Mouse (Mus musculus): ENCODE measurements around the gene Dad1. TPM values are rescaled to one million over a fixed set of nuclear protein-coding genes. Genes with fewer than 3 reads are reported as not detected.

The Dad1 gene
- polyA plus RNA-seq (2015; fragmentation: Nextera tagmentation; extraction: Ambion mirVana) = 420 and 466 TPM in 2 replicates

DNA sequence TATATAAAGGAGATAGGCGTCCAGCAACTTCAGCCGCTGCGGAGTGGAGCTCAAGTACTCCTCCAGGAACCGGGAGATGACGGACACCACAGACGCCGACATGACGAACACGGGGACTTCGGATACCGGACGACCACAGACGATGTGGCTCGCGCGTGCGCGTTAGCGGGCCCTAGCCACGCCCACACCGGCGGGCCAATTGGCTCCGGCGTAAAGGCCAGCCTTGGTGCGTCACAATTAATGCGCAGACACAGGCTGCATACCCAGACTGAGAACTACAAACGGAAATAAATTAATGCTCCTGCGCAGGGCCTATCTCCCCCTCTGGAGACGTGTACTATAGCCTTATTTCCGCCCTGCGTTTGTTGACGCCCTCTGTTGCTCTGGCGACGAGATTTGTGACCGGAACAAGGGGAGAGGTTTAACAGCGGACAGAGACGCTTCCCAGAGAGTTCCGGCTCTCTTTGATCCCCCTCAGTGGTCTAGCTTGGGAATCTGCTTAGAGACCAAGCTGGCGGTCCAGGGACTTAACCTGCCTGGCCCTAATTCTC lies at the start of gene Dad1, which contains the start of gene Abhd4:
Dad1 (minus strand) TSS at position 364 of the 551 bp plus-strand sequence.
Abhd4 (plus strand) TSS at position 448 of the 551 bp plus-strand sequence.
- peaks cover 18% of the 10 kb centered on the region for H3K4me1 ChIP-seq (ENCODE audit: insufficient read depth, low read depth, low read length)
- H3K4me3 ChIP-seq (ENCODE audit: low read depth, low read length) = peak within 1 kb of the TSS; percentile 75
- WGBS = under 1% methylated on average over 39 of the region's 39 CpGs
- H3K4me2 ChIP-seq (replicated peaks; ENCODE audit: low read depth, low read length) = peak within 1 kb of the TSS; percentile 66
- DNase-seq (ENCODE audit: low spot score) (peak; percentile 100), ATAC-seq (peak; percentile 99)
- peak within 1 kb of the TSS; percentile 80 for H3K9ac ChIP-seq (replicated peaks; ENCODE audit: low read depth)
- TF ChIP-seq EP300 (IDR thresholded peaks at IDR 0.05) (peak; percentile 84), CTCF (IDR thresholded peaks at IDR 0.05) (peak; percentile 33)
- H3K9me3 ChIP-seq (ENCODE audit: low read length) = no peaks in the 10 kb centered on the region
- H3K27ac ChIP-seq (ENCODE audit: low read length) = peak within 1 kb of the TSS; percentile 87
- H3K27me3 ChIP-seq (replicated peaks; ENCODE audit: insufficient read depth, low read length) = no peaks in the 10 kb centered on the region
- H3K36me3 ChIP-seq (ENCODE audit: insufficient read depth, low read length) = no peaks in the 10 kb centered on the region

DNA sequence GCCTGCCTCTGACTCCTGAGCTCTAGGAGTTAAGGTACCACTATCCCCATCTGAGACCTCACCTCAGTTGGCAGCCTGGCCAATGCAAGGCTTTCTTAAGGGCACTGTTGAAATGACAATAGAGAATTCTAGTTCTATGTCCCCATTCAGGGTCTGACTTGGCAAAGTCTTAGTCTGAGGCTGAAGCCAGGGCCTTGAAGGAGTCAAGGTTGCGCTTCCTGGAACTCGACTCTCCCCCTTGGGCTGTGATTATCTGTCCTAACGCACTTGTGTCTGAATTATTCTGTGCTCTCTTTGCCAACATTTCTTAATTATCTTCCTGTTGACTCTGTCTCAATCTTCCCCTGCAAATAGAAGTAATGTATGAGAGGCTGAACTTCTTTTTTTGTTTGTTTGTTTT lies 46.8 kb upstream of the Dad1 start:
- Histone ChIP-seq H3K9me3 (ENCODE audit: low read length) (no peaks in the 10 kb centered on the region), H3K9ac (replicated peaks; ENCODE audit: low read depth) (no peak overlapping the region), H3K4me1 (ENCODE audit: insufficient read depth, low read depth, low read length) (no peaks in the 10 kb centered on the region), H3K27me3 (replicated peaks; ENCODE audit: insufficient read depth, low read length) (no peaks in the 10 kb centered on the region), H3K36me3 (ENCODE audit: insufficient read depth, low read length) (no peaks in the 10 kb centered on the region), H3K4me3 (ENCODE audit: low read depth, low read length) (no peak overlapping the region), H3K27ac (ENCODE audit: low read length) (no peak overlapping the region), H3K4me2 (replicated peaks; ENCODE audit: low read depth, low read length) (no peak overlapping the region)
- WGBS = 76% methylated on average over 3 of the region's 3 CpGs
- DNase-seq (ENCODE audit: low spot score) = no peak
- no peak for ATAC-seq
- no peak for TF ChIP-seq CTCF (IDR thresholded peaks at IDR 0.05)
- TF ChIP-seq EP300 (IDR thresholded peaks at IDR 0.05) = no peak

DNA sequence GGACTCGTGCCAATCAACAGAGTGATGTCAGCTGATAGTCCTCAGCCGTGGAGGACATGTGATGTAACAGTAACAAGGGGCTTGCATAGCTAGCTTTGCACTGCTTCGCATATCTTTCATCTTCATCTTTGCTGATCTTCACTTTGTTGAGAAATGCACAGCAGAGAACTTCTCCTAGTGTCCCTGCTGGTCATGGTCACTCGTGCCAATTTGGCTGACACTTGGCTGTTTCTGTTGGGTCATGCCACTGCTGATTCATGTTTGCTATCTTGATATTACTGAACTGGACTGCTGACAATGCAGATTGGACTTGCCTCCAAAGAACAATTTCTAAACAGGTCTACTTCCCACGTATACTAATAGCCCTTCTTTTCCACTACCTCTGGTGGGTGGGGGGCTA lies 46.2 kb upstream of the Dad1 start:
- H3K27me3 ChIP-seq (replicated peaks; ENCODE audit: insufficient read depth, low read length) = no peaks in the 10 kb centered on the region
- no peaks in the 10 kb centered on the region for H3K36me3 ChIP-seq (ENCODE audit: insufficient read depth, low read length)
- 65% methylated on average over 5 of the region's 5 CpGs for WGBS
- H3K4me3 ChIP-seq (ENCODE audit: low read depth, low read length) = no peak overlapping the region
- DNase-seq (ENCODE audit: low spot score) (no peak), ATAC-seq (no peak)
- H3K27ac ChIP-seq (ENCODE audit: low read length) = no peak overlapping the region
- no peak overlapping the region for H3K4me2 ChIP-seq (replicated peaks; ENCODE audit: low read depth, low read length)
- no peaks in the 10 kb centered on the region for H3K9me3 ChIP-seq (ENCODE audit: low read length)
- TF ChIP-seq CTCF (IDR thresholded peaks at IDR 0.05) = no peak
- no peak overlapping the region for H3K9ac ChIP-seq (replicated peaks; ENCODE audit: low read depth)
- no peaks in the 10 kb centered on the region for H3K4me1 ChIP-seq (ENCODE audit: insufficient read depth, low read depth, low read length)

DNA sequence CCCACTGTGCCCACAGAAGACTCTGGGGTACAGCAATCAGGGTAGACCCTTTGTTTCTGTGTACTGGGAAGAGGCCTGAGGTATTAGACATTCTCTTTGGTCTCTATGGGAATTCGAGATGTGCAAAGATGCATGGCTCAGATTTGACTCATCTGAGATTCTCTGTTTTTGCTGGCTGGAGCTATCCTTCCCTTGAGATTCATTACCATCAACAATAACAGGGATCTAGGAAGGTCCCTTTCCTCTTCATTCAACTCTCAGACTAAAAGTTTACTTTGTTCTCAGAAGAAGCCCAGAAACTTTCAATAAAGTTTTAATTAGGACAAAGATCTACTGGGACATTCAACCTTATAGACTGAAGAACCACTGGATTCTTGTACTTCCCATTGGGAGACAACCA lies 30.9 kb upstream of the Dad1 start, which contains the start of gene Olfr49:
Olfr49 (minus strand) TSS at position 101 of the 400 bp plus-strand sequence.
- ATAC-seq = no peak
- no peak for DNase-seq (ENCODE audit: low spot score)

DNA sequence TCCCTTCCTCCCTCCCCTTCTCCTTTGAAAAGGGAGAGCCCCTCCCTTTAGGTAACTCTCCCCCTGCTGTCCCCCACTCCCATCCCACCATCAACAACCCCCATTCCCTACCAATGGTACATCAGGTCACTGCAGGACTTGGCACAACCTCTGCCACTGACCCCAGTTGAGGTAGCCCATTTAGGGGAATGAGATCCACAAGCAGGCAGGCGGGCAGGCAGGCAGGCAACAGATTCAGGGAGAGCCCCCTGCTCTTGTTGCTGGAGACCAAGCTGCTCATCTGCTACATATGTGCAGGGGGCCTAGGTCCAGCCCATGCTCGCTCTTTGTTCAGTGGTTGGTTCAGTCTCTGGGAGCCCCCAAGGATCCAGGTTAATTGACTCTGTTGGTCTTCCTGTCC lies 22.5 kb upstream of the Dad1 start:
- no peaks in the 10 kb centered on the region for H3K36me3 ChIP-seq (ENCODE audit: insufficient read depth, low read length)
- 69% methylated on average over 2 of the region's 2 CpGs for WGBS
- H3K4me2 ChIP-seq (replicated peaks; ENCODE audit: low read depth, low read length) = no peak overlapping the region
- DNase-seq (ENCODE audit: low spot score) (no peak), ATAC-seq (no peak)
- H3K4me1 ChIP-seq (ENCODE audit: insufficient read depth, low read depth, low read length) = no peaks in the 10 kb centered on the region
- no peaks in the 10 kb centered on the region for H3K27me3 ChIP-seq (replicated peaks; ENCODE audit: insufficient read depth, low read length)
- H3K27ac ChIP-seq (ENCODE audit: low read length) = no peak overlapping the region
- no peak overlapping the region for H3K4me3 ChIP-seq (ENCODE audit: low read depth, low read length)
- no peak for TF ChIP-seq EP300 (IDR thresholded peaks at IDR 0.05)
- no peak for TF ChIP-seq CTCF (IDR thresholded peaks at IDR 0.05)
- no peak overlapping the region for H3K9ac ChIP-seq (replicated peaks; ENCODE audit: low read depth)
- H3K9me3 ChIP-seq (ENCODE audit: low read length) = no peaks in the 10 kb centered on the region

More for the DNA sequence above, 30.9 kb upstream of the Dad1 start, which contains the start of gene Olfr49:
- 70% methylated on average over 1 of the region's 1 CpGs for WGBS
- Histone ChIP-seq H3K4me3 (ENCODE audit: low read depth, low read length) (no peak within 1 kb of the TSS), H3K4me2 (replicated peaks; ENCODE audit: low read depth, low read length) (no peak within 1 kb of the TSS), H3K4me1 (ENCODE audit: insufficient read depth, low read depth, low read length) (no peaks in the 10 kb centered on the region), H3K27me3 (replicated peaks; ENCODE audit: insufficient read depth, low read length) (no peaks in the 10 kb centered on the region), H3K9me3 (ENCODE audit: low read length) (no peaks in the 10 kb centered on the region), H3K9ac (replicated peaks; ENCODE audit: low read depth) (no peak within 1 kb of the TSS), H3K27ac (ENCODE audit: low read length) (no peak within 1 kb of the TSS), H3K36me3 (ENCODE audit: insufficient read depth, low read length) (no peaks in the 10 kb centered on the region)
- TF ChIP-seq CTCF (IDR thresholded peaks at IDR 0.05) (no peak), EP300 (IDR thresholded peaks at IDR 0.05) (no peak)

DNA sequence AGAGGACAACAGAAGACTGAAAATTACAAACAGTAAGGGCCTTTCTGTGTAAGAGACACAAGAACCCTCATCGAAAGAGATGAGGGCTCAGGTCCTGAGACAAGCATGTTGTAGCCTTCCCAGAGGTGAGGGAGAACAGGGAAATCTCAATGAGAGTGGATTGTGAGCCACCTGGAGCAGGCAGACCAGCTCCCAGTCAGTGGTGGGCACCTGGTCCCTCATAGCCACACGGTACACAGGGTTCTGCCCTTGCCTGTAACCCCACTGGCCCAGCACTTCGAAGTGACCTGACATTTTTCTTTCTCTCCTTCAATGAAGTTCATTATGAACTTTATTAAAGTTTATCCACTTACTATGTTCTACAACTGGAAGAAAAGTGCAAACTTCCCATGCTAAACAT lies 18.8 kb upstream of the Dad1 start:
- DNase-seq (ENCODE audit: low spot score) (no peak), ATAC-seq (no peak)
- H3K27me3 ChIP-seq (replicated peaks; ENCODE audit: insufficient read depth, low read length) = no peaks in the 10 kb centered on the region
- H3K4me3 ChIP-seq (ENCODE audit: low read depth, low read length) = no peak overlapping the region
- peaks cover 9% of the 10 kb centered on the region; the same call in 1 of the 2 replicates for H3K36me3 ChIP-seq (ENCODE audit: insufficient read depth, low read length)
- H3K9me3 ChIP-seq (ENCODE audit: low read length) = no peaks in the 10 kb centered on the region
- 85% methylated on average over 3 of the region's 3 CpGs for WGBS
- no peak overlapping the region for H3K9ac ChIP-seq (replicated peaks; ENCODE audit: low read depth)
- no peak for TF ChIP-seq CTCF (IDR thresholded peaks at IDR 0.05)
- TF ChIP-seq EP300 (IDR thresholded peaks at IDR 0.05) = no peak
- H3K4me1 ChIP-seq (ENCODE audit: insufficient read depth, low read depth, low read length) = no peaks in the 10 kb centered on the region
- H3K4me2 ChIP-seq (replicated peaks; ENCODE audit: low read depth, low read length) = no peak overlapping the region
- no peak overlapping the region for H3K27ac ChIP-seq (ENCODE audit: low read length)

Data from lung, postnatal 0 days (tissue).